Mouse (Mus musculus) heart, adult 2 months (tissue): Measurements from ENCODE around the gene Fam71e1.

ENCODE experiments used
- CTCF ChIP-seq: fragments of 200-600 bp; IDR thresholded peaks from 2 replicates; pipeline ENCODE4 v1.8.1; 2022; ENCODE audit warnings: antibody characterized with exemption, mild to moderate bottlenecking, moderate library complexity
- POLR2A ChIP-seq: fragments of 200-500 bp; IDR thresholded peaks from 2 replicates; pipeline ENCODE4 v1.6.1; 2011; ENCODE audit warnings: mild to moderate bottlenecking, low read depth, low read length, control low read depth; ENCODE audit not compliant: insufficient read depth

GRCm38 (mm10) chr7:44542555-44542954, 46.2 kb downstream of the Fam71e1 start:
- TF ChIP-seq CTCF = no peak
- no peak for TF ChIP-seq POLR2A
